In genomic region chr1:66896556-66896955, GRCm38 (mm10) we compare ENCODE assay signal across 8 mouse cellular contexts. TPM values are rescaled to one million over a fixed set of nuclear protein-coding genes. Genes with fewer than 3 reads are reported as not detected.
A peak's percentile ranks its signal among the peaks of the same experiment; 100 is the strongest.
DNase-seq lines count a peak whose midpoint lies in the region; ATAC-seq lines count a peak whose summit lies in the region.

No protein-coding gene starts in this region.

- no peak for DNase-seq in frontal cortex, postnatal 36 days (ENCODE audit: low spot score in 2 of 2)
- no peak for DNase-seq in yolk sac, embryonic 10.5 days (ENCODE audit: low spot score)
- DNase-seq in urinary bladder, postnatal 4 days (ENCODE audit: low spot score in 2 of 2) = no peak
- DNase-seq in left cerebral cortex, adult 9 months (ENCODE audit: low spot score in 2 of 2) = no peak

- ATAC-seq in frontal cortex, adult (ENCODE audit: low TSS enrichment) = peak; percentile 11; the same call in 1 of the 2 replicates
- peak; percentile 33 for ATAC-seq in CD4-positive, CD25-positive, alpha-beta regulatory T cell, adult 4 months
- ATAC-seq in granulocyte monocyte progenitor cell, adult 5-6 weeks (replicated peaks; ENCODE audit: poor library complexity, severe bottlenecking) = peak; percentile 17
- ATAC-seq in megakaryocyte progenitor cell, adult 5-6 weeks (replicated peaks; ENCODE audit: poor library complexity) = peak; percentile 18

RNA-seq across cellular contexts. Expression of gene Acadl, which starts 33.5 kb away (rescaled TPM):
- 10 to 100 TPM; 36.1 to 43.2 TPM for polyA plus RNA-seq in CD4-positive, CD25-positive, alpha-beta regulatory T cell, adult 4 months (2017; shearing (Covaris generic))
- total RNA-seq in granulocyte monocyte progenitor cell, adult 5-6 weeks (2014; fragmentation: Nextera tagmentation) = 55.5 and 62.8 TPM in 2 replicates
- 50.5 and 52.5 TPM in 2 replicates for total RNA-seq in granulocyte monocyte progenitor cell, adult 5-6 weeks (2017)
- total RNA-seq in megakaryocyte progenitor cell, adult 5-6 weeks (2015) = 82.3 and 89.0 TPM in 2 replicates
- total RNA-seq in megakaryocyte progenitor cell, adult 5-6 weeks (2017) = 42.3 and 61.4 TPM in 2 replicates

RNA-seq across cellular contexts. Expression of gene Myl1, which starts 48.6 kb away (rescaled TPM):
- polyA plus RNA-seq in CD4-positive, CD25-positive, alpha-beta regulatory T cell, adult 4 months (2017; shearing (Covaris generic)) = not detected
- not detected in 2 replicates for total RNA-seq in granulocyte monocyte progenitor cell, adult 5-6 weeks (2014; fragmentation: Nextera tagmentation)
- not detected in 2 replicates for total RNA-seq in granulocyte monocyte progenitor cell, adult 5-6 weeks (2017)
- not detected in 2 replicates for total RNA-seq in megakaryocyte progenitor cell, adult 5-6 weeks (2015)
- total RNA-seq in megakaryocyte progenitor cell, adult 5-6 weeks (2017) = not detected in 2 replicates
